Mouse (Mus musculus) adrenal gland, adult 10 weeks (tissue): ENCODE measurements around the gene Pdxk. TPM values are rescaled to one million over a fixed set of nuclear protein-coding genes. Genes with fewer than 3 reads are reported as not detected.

Source experiments
- polyA plus RNA-seq: library from polyadenylated mRNA; stranded (reverse); fragments of 350-450 nt; fragmentation: Illumina TruSeq; extraction: RNeasy Lipid Tissue Mini Kit (QIAGEN cat#74804); gene quantifications from one replicate; pipeline ENCODE4 v1.2.3, GENCODE M21; 2014; ENCODE audit warnings: low read depth, low replicate concordance

The Pdxk gene
- polyA plus RNA-seq: 6.5 TPM

GRCm38 (mm10) chr10:78464792-78465207, at the start of gene Pdxk:
Pdxk (minus strand) TSS chr10:78464975.

GRCm38 (mm10) chr10:78425181-78426041, 39.4 kb downstream of the Pdxk start, which contains the start of gene Cstb:
Cstb (plus strand) TSS chr10:78425669.

GRCm38 (mm10) chr10:78412319-78413151, 52.2 kb downstream of the Pdxk start, which contains the start of gene Rrp1:
Rrp1 (minus strand) TSS chr10:78413043.

Other genes with a start within 250 kb of the Pdxk start
- 17.6 TPM for gene Trappc10, start 220.3 kb downstream of the Pdxk start, polyA plus RNA-seq
- gene Agpat3, start 112.5 kb downstream of the Pdxk start, polyA plus RNA-seq: 52.9 TPM
- gene Rrp1, start 51.9 kb downstream of the Pdxk start, polyA plus RNA-seq: 39.0 TPM
- 133 TPM for gene Cstb, start 39.3 kb downstream of the Pdxk start, polyA plus RNA-seq
- gene Olfr1358, start 52.5 kb upstream of the Pdxk start, polyA plus RNA-seq: not detected
- 9.7 TPM for gene Ilvbl, start 109.4 kb upstream of the Pdxk start, polyA plus RNA-seq
- gene Syde1, start 127.0 kb upstream of the Pdxk start, polyA plus RNA-seq: 11.4 TPM
- gene Olfr1357, start 153.1 kb upstream of the Pdxk start, polyA plus RNA-seq: not detected